Mouse (Mus musculus) embryonic stem cell, embryonic (primary cell): ENCODE results near the gene 4930544D05Rik.

Experiments used
- CTCF ChIA-PET, 4 experiments: fragments of 300-600 bp in 2 of 4; fragments of 350-600 bp in 2 of 4; sonication (Branson Sonifier 250); formaldehyde crosslinking; loops; one replicate each; lab custom pipeline; 2022; ENCODE audit warnings: inconsistent platforms in 2 of 4; lab: Charles Lee
- POLR2A ChIA-PET, 4 experiments: fragments of 300-600 bp in 2 of 4; fragments of 350-600 bp in 2 of 4; sonication (Branson Sonifier 250); formaldehyde crosslinking; loops; one replicate each; lab custom pipeline; 2022; ENCODE audit warnings: antibody characterized with exemption in 4 of 4, inconsistent platforms in 1 of 4; lab: Charles Lee

The 4930544D05Rik gene

DNA sequence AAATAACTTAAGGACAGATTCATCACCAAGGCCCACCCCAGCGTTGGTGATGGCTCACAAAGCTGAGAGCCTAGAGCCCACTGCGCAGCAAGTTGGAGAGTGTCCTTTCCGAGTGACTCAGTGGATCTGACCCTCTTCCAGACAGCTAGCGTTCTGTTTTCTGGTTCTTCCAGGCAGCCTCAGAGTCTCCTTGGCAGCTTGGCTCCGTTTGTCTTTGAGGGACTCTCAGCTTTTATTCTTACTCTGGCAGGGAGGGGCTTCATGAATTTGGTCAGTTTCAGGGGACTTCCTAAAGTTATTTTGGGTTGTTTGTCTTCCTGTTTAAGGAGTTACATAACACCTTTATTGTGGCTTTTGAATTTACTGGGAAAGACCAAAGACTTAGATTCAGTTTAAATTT lies 28.7 kb upstream of the 4930544D05Rik start:
- ChIA-PET POLR2A (interaction anchor here in 2 of 4 experiments (0.6 to 1.7 kb wide), 5 partner anchors 8 to 155 kb away, joined by 3 to 4 read pairs (median 4); no protein-coding TSS in a partner anchor), CTCF (interaction anchor here in 2 of 4 experiments (1.1 to 2.1 kb wide), 3 partner anchors 22 to 67 kb away, joined by 3 to 6 read pairs (median 3); no protein-coding TSS in a partner anchor)

DNA sequence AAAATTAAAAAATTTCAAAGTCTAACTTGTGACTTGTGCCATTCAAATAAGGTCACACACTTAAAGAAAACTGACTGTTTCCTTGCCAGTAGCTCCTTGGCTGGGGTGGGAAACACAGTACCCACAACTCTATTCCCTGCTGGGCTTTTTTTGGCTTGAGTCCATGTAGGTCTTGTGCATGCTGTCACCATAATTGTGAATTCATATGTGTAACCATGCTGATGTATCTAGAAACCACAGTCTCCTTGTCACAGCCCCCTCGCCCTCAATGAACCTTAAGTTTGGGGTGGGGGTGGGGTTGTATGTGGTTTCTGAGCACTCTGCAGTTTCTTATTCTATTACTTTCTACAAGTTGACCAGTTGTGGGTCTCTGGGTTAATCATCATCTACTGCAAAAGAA lies 23.9 kb upstream of the 4930544D05Rik start:
- ChIA-PET CTCF (interaction anchor here in 1 of 4 experiments (0.7 kb wide), 1 partner anchor 241 kb away, joined by 3 read pairs; no protein-coding TSS in a partner anchor), POLR2A (interaction anchor here in 3 of 4 experiments (0.7 to 1.2 kb wide), 5 partner anchors 9 to 219 kb away, joined by 3 to 4 read pairs (median 3); partner anchors contain the start of genes Pld2 (in 1 of the 3) and Psmb6 (in 1 of the 3))

DNA sequence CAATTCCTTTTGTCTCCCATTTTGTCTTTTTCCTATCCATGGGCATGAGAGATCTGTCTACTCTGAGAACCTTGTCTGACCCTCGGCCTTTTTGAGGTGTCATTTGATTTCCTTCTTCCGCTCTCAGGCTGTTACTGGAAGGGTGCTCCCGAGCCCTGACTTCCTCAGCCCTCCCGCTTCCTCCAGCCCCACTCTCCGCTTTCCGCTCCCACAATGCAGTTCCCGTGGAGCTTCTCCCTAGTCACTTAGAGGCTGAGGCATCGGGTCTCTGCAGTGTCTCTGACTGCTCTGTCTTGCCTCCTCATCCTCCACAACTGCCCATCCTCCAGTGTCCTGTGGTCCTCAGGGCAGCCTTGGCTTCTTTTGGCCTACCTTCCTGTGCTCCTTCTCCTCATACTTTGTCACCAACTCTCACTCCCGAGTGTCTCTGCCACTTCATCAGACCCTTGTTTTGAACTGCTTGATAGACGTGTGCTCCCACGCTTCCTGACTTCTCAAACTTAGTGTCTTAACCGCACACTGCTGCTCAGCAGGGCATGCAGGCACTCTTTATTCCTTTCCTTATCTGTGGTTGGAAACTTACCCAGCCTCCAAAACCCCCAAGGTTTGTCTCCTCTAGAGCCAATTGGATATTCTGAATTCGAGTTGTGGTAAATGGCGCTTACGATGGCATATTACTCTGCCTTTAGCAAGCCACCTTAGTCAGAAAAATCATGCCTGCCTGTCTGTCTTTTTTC lies 21.2 kb upstream of the 4930544D05Rik start:
- CTCF ChIA-PET: interaction anchor here in 1 of 4 experiments (1.4 kb wide), 1 partner anchor 14 kb away, joined by 3 read pairs; no protein-coding TSS in a partner anchor

DNA sequence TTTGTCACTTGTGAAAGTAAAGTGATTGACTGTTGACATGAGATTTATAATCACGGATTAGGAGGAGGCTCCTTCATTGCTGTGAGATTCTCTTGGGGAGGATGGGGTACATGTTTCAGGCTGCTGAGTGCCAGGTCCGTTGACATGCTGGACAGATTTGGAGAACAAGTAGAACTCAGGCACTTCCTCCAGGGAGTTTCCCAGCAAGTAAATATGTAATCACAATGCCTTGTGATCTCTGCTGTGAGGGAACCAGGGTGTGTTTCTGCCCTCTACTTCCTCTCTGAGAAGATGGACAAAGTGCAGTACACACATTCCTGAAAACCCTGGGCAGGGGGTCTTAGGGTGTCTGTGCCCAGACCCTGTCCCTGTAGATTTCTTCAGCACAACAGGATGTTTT lies 20.0 kb upstream of the 4930544D05Rik start:
- POLR2A ChIA-PET: interaction anchor here in 2 of 4 experiments (1.0 to 1.7 kb wide), 2 partner anchors 68 to 85 kb away, joined by 3 read pairs; no protein-coding TSS in a partner anchor
- CTCF ChIA-PET: interaction anchor here in 1 of 4 experiments (0.6 kb wide), 1 partner anchor 258 kb away, joined by 4 read pairs; no protein-coding TSS in a partner anchor

More for the DNA sequence above, 21.2 kb upstream of the 4930544D05Rik start:
- POLR2A ChIA-PET: interaction anchor here in 2 of 4 experiments (1.0 to 1.2 kb wide), 2 partner anchors 69 to 162 kb away, joined by 3 to 6 read pairs; no protein-coding TSS in a partner anchor

DNA sequence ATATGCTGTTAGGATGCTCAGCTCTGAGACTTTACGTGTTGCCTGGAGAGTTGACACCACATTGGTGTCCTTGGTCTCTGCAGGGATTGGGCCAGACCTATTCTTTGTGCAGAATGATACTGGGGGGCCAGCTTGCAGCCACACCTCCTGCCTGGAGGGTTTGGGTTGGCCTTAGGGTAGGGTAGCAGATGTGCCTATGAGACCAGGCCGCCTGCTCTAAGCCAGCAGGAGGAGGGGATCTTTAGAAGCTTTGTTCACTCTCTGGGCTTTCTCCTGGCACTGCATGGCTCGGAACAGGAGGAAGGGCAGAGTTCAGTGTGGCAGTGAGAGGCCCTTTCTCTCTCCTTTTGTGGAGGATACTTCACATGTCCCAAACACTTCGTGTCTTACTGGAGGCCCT lies 19.6 kb upstream of the 4930544D05Rik start:
- ChIA-PET CTCF (interaction anchor here in 1 of 4 experiments (0.6 kb wide), 1 partner anchor 257 kb away, joined by 4 read pairs; no protein-coding TSS in a partner anchor), POLR2A (interaction anchor here in 2 of 4 experiments (1.0 to 1.7 kb wide), 2 partner anchors 69 to 86 kb away, joined by 3 read pairs; no protein-coding TSS in a partner anchor)

DNA sequence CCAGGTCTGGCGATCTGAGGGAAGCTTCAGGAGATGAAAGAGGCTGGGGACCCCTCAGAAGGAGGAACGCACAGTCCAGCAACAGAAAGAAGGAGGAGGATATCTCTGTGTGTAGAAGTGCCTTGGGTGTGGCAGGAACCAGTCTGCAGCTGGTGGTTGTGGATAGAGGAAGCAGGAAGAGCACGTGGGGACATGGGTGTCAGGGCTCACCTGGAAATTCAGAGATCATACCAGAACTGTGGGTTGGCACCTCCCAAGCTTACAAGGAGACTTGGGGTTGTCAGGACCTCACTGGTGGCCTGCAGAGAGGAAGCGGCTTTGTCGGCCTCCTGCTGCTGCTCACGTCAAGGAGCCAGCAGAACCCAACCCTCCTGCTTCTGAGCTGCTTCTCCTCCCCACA lies 18.3 kb upstream of the 4930544D05Rik start:
- POLR2A ChIA-PET: interaction anchor here in 3 of 4 experiments (0.6 to 1.3 kb wide), 6 partner anchors 18 to 162 kb away, joined by 3 to 4 read pairs (median 3); partner anchors contain the start of genes Gltpd2 (in 1 of the 3) and Psmb6 (in 1 of the 3)
- CTCF ChIA-PET: interaction anchor here in 1 of 4 experiments (1.5 kb wide), 1 partner anchor 12 kb away, joined by 7 read pairs; no protein-coding TSS in a partner anchor

DNA sequence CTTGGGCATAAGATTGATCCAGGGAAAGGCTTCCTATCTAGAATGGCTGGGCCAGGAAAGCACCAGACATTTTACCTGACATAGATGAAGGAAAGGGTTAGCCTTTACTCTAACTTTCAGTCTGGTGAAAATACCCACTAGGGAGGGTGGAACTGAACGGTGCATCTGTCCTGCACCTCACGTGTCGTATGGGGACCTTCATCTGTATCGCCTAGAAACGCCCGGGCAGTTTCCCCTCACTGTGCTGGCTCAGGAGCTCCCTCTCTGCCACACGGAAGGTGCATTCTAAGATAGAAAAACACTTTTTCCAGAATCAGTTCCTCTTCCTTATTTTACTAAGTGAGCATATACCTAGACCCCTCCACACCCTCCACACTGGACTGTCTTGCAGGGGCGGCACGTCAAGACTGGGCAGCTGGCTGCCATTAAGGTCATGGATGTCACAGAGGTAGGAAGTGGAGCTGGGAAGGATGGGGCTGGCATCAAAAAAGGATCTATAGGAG lies 17.1 kb upstream of the 4930544D05Rik start:
- POLR2A ChIA-PET: interaction anchor here in 3 of 4 experiments (0.5 to 2.9 kb wide), 6 partner anchors 17 to 163 kb away, joined by 3 to 12 read pairs (median 3); partner anchors contain the start of genes 4930544D05Rik (in 1 of the 3) and Psmb6 (in 1 of the 3)

DNA sequence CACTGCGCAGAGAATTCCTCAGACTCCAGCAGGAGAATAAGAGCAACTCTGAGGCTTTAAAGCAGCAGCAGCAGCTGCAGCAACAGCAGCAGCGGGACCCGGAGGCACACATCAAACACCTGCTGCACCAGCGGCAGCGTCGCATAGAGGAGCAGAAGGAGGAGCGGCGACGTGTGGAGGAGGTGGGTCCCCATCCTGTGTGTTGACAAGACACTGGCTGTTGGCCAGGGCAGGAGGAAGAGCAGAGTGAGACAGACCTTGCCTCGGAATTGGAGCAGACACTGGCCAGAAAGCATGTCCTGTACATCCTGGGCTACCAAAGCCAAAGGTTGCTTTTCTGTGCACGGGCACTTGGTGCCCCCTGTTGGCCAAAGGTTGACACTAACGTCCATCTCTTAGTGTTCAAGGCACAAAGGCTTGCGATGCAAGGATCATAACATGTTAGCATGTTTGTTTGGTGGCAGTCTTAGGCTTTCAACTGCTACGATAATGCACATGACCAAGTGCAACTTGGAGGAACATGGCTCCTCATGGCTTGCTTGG lies 10.6 kb upstream of the 4930544D05Rik start:
- POLR2A ChIA-PET: interaction anchor here in 3 of 4 experiments (0.5 to 2.7 kb wide), 5 partner anchors 10 to 299 kb away, joined by 3 to 7 read pairs (median 5); partner anchors contain the start of gene Mink1 (in 1 of the 3)
- CTCF ChIA-PET: interaction anchor here in 2 of 4 experiments (0.6 to 2.8 kb wide), 13 partner anchors 10 to 1058 kb away, joined by 3 to 13 read pairs (median 6); partner anchors contain the start of genes 4930544D05Rik (in 2 of the 2), Arrb2 (in 1 of the 2), Gltpd2 (in 1 of the 2) and Med11 (in 1 of the 2)

More for the DNA sequence above, 17.1 kb upstream of the 4930544D05Rik start:
- CTCF ChIA-PET: interaction anchor here in 3 of 4 experiments (0.5 to 1.5 kb wide), 3 partner anchors 10 to 639 kb away, joined by 3 to 7 read pairs (median 7); no protein-coding TSS in a partner anchor

DNA sequence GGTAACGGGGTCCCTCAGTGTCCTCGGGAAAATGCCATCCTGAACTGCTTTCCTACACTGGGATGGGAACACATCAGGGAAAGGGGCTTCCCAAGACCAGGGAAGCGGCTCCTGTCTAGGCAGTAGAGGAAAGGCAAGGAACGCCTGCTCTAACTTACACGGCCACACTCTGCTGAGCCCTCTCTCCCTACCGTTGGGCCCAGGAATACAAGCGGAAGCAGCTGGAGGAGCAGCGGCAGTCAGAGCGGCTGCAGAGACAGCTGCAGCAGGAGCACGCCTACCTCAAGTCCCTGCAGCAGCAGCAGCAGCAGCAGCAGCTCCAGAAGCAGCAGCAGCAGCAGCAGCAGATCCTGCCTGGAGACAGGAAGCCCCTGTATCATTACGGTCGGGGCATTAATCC lies 8.9 kb upstream of the 4930544D05Rik start:
- ChIA-PET POLR2A (interaction anchor here in 2 of 4 experiments (1.0 to 2.7 kb wide), 4 partner anchors 8 to 35 kb away, joined by 3 to 7 read pairs (median 4); partner anchors contain the start of gene 4930544D05Rik (in 1 of the 2)), CTCF (interaction anchor here in 3 of 4 experiments (0.6 to 2.8 kb wide), 4 partner anchors 9 to 426 kb away, joined by 3 to 10 read pairs (median 4); partner anchors contain the start of gene 4930544D05Rik (in 1 of the 3))

DNA sequence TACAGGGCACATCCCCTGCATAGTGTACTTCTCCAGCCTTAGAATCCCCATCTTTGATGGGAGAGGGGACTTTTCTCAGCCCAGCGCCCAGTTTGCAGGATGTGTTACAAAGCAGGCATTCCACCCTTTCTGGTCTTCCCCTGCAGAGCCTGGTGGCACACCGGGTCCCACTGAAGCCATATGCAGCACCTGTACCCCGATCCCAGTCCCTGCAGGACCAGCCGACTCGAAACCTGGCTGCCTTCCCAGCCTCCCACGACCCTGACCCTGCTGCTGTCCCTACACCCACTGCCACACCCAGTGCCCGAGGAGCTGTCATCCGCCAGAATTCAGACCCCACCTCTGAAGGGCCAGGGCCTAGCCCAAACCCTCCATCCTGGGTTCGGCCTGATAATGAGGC lies 8.0 kb upstream of the 4930544D05Rik start:
- POLR2A ChIA-PET: no interaction called here

DNA sequence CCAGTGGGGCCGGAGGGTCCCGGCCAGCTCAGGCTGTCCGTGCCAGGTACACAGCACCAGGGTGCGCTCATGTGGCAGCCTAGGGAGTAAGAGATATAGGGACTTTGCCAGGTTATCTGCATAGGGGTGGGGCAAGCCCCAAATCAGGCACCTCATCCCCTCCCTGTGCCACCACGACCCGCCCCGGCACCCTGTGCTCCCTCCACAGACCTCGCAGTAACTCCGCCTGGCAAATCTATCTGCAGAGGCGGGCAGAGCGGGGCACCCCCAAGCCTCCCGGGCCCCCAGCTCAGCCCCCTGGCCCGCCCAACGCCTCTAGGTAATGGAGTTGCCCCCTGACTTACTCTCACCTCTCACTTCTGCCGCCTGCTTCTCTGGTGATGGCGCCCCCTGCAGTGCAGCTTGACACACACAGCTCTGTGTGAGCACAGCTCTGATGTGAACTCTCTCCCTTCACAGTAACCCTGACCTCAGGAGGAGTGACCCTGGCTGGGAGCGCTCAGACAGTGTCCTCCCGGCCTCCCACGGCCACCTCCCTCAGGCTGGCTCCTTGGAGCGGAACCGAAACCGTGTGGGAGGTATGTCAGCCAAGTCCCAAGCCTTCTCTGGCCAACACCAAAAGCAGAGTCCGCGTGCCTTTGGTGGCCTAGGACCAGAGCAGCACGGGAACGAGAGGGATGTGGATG lies 7.1 kb upstream of the 4930544D05Rik start:
- CTCF ChIA-PET: interaction anchor here (0.5 to 2.3 kb wide), 37 partner anchors 9 to 361 kb away, joined by 3 to 14 read pairs (median 4); partner anchors contain the start of genes Pld2 (in 2 of the 4), Arrb2 (in 1 of the 4), Gltpd2 (in 1 of the 4) and Tm4sf5 (in 1 of the 4)
- POLR2A ChIA-PET: interaction anchor here in 3 of 4 experiments (0.6 to 1.4 kb wide), 13 partner anchors 9 to 177 kb away, joined by 3 to 6 read pairs (median 3); partner anchors contain the start of genes Psmb6 (in 3 of the 3), Arrb2 (in 1 of the 3) and Pld2 (in 1 of the 3)

More for the DNA sequence above, 8.0 kb upstream of the 4930544D05Rik start:
- CTCF ChIA-PET: interaction anchor here in 2 of 4 experiments (1.1 to 2.3 kb wide), 8 partner anchors 14 to 155 kb away, joined by 5 to 14 read pairs (median 6); no protein-coding TSS in a partner anchor

DNA sequence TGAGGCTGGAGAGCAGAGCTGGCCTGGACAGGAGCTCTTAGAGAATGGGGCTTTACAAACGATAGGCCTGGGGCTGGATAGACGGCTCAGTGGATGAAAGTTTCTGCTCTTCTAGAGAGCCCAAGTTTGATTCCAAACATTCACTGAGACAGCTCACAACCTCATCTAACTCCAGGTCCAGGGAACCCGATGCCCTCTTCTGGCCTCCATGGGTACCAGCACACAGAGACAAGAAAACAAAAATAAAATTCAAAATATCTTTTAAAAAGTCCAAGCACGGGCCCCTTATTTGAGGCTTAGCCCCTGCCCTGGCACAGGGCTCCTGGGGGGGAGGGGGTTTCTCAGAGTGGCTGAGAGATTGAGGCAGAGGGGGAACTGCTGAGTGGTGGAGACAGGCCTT lies 4.9 kb upstream of the 4930544D05Rik start:
- ChIA-PET POLR2A (interaction anchor here in 2 of 4 experiments (0.6 to 1.1 kb wide), 2 partner anchors 12 to 1806 kb away, joined by 4 to 9 read pairs; no protein-coding TSS in a partner anchor), CTCF (no interaction called here)

DNA sequence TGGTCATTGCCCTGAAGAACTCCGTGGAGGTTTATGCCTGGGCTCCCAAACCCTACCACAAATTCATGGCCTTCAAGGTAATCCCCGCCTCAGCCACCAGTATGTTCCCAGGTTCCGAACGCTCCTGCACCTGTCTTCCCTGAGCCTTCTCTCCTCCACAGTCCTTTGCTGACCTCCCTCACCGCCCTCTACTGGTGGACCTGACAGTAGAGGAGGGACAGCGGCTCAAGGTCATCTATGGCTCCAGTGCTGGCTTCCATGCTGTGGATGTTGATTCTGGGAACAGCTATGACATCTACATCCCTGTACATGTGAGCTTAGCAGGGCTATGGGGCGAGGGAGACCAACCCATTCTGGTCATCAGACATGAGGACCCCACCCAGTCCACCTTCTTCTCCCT lies 3.1 kb upstream of the 4930544D05Rik start:
- ChIA-PET CTCF (interaction anchor here in 2 of 4 experiments (0.5 to 1.0 kb wide), 2 partner anchors 11 to 87 kb away, joined by 4 read pairs; partner anchors contain the start of gene Psmb6 (in 1 of the 2)), POLR2A (interaction anchor here in 1 of 4 experiments (1.2 kb wide), 1 partner anchor 88 kb away, joined by 3 read pairs; the partner anchor contains the start of gene Psmb6)

DNA sequence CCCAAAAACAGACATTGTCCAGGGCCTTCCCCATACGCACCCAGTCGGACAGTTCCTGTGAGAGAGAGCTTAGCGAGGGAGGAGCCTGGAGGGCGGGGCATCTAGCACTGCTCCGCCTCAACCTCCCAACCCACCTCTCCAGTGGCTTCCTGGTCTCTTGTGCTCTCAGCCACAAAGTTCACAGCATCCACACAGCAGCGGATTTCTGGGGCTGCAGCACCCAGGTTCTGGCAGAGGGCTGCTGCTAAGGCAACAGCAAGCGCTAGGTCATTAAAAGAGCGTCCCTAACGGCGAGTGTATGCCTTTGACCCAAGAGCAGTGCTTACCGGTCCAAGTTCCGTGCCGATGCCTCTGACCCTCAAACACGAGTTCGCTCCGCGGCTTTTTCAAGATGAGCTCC lies 574 bp upstream of the 4930544D05Rik start:
- CTCF ChIA-PET: interaction anchor here (0.5 to 2.4 kb wide), 29 partner anchors 8 to 912 kb away, joined by 3 to 10 read pairs (median 3); partner anchors contain the start of genes Alox12e (in 1 of the 4), Arrb2 (in 1 of the 4), Med11 (in 1 of the 4) and Spag7 (in 1 of the 4)
- POLR2A ChIA-PET: interaction anchor here in 3 of 4 experiments (0.5 to 2.5 kb wide), 50 partner anchors 8 to 404 kb away, joined by 3 to 25 read pairs (median 4); partner anchors contain the start of genes Psmb6 (in 3 of the 3), Rnf167 (in 3 of the 3), Slc25a11 (in 3 of the 3) and Spag7 (in 2 of the 3)

DNA sequence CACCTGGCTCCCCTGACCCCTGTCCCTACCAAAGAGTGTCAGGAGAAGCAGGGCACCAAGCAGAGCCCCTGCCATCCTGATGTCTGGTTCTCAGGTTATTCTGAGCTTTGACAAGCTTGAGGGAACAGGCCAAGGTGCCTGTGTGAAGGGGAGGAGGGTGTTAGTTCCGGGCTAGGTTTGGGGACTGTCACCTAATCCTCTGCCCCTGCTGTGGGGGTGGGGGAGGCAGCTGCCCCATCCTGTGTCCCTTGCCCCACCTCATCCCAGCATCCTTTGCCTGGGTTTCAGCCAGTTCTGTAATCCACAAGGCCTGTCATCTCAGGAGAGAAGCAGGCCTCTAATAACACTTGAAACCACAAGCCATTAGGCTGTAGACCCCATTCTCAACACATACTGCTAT lies 3.5 kb downstream of the 4930544D05Rik start, which contains the start of gene Chrne:
Chrne (minus strand) TSS at position 116 of the 400 bp plus-strand sequence.
- CTCF ChIA-PET: no interaction called here
- POLR2A ChIA-PET: interaction anchor here in 1 of 4 experiments (1.0 kb wide), 1 partner anchor 41 kb away, joined by 3 read pairs; no protein-coding TSS in a partner anchor
